Mouse (Mus musculus) frontal cortex, adult 2 months (tissue): ENCODE data around the gene Tdrd12. TPM values are rescaled to one million over a fixed set of nuclear protein-coding genes. Genes with fewer than 3 reads are reported as not detected.

ENCODE experiments used
- DNase-seq, 2 experiments: peaks; one replicate each; pipeline ENCODE4 v3.0.0; 2022; ENCODE audit warnings: low spot score in 1 of 2; ENCODE audit errors: extremely low spot score in 1 of 2
- polyA plus RNA-seq: library from polyadenylated mRNA; depleted of rRNA; stranded (reverse); fragments of >200 nt; gene quantifications from 2 replicates; pipeline ENCODE4 v1.2.3, GENCODE M21; 2012; rRNA removed

The Tdrd12 gene
- polyA plus RNA-seq, 1 experiment = 0.38 TPM

- no peak for DNase-seq
Observed at GRCm38 (mm10) chr7:35456091-35456814, 81.3 kb downstream of the Tdrd12 start.

GRCm38 (mm10) chr7:35448867-35449266, 88.7 kb downstream of the Tdrd12 start:
- DNase-seq = no peak

- DNase-seq = no peak
Observed at GRCm38 (mm10) chr7:35447996-35448846, 89.3 kb downstream of the Tdrd12 start, which contains the start of gene Slc7a9. TSS of gene Slc7a9 (plus strand) at chr7:35448796.

- DNase-seq = no peak
Observed at GRCm38 (mm10) chr7:35447501-35447900, 90.0 kb downstream of the Tdrd12 start.

- DNase-seq = no peak
Observed at GRCm38 (mm10) chr7:35435266-35435665, 102.3 kb downstream of the Tdrd12 start.

- DNase-seq = no peak
Observed at GRCm38 (mm10) chr7:35428146-35428545, 109.4 kb downstream of the Tdrd12 start.

- no peak for DNase-seq
Observed at GRCm38 (mm10) chr7:35423071-35423470, 114.5 kb downstream of the Tdrd12 start.

Other genes with a start within 250 kb of the Tdrd12 start
- 21.5 and 22.1 TPM in 2 replicates for gene Gpatch1, start 219.3 kb downstream of the Tdrd12 start, polyA plus RNA-seq
- gene Rhpn2, start 203.6 kb downstream of the Tdrd12 start, polyA plus RNA-seq = 5.0 and 6.6 TPM in 2 replicates
- gene Faap24, start 140.9 kb downstream of the Tdrd12 start, polyA plus RNA-seq = 5.5 and 5.6 TPM in 2 replicates
- gene Cep89, start 140.7 kb downstream of the Tdrd12 start, polyA plus RNA-seq = 24.0 and 27.2 TPM in 2 replicates
- gene Slc7a9, start 88.9 kb downstream of the Tdrd12 start, polyA plus RNA-seq = 0.04 and 0.34 TPM in 2 replicates
- gene Nudt19, start 18.6 kb upstream of the Tdrd12 start, polyA plus RNA-seq = 129 and 140 TPM in 2 replicates
- 0.16 and 0.19 TPM in 2 replicates for gene Rgs9bp, start 47.8 kb upstream of the Tdrd12 start, polyA plus RNA-seq
- gene Ankrd27, start 48.5 kb upstream of the Tdrd12 start, polyA plus RNA-seq = 30.1 and 30.6 TPM in 2 replicates
- gene Pdcd5, start 109.8 kb upstream of the Tdrd12 start, polyA plus RNA-seq = 114 and 115 TPM in 2 replicates
- 22.4 and 24.0 TPM in 2 replicates for gene Dpy19l3, start 216.7 kb upstream of the Tdrd12 start, polyA plus RNA-seq